Mouse (Mus musculus) midbrain, postnatal 0 days (tissue): ENCODE data around the gene Inpp4b. TPM values are rescaled to one million over a fixed set of nuclear protein-coding genes. Genes with fewer than 3 reads are reported as not detected.

ENCODE experiments used
- ATAC-seq: fragments of 200-750 bp; cut with Nextera tagmentation; 2 replicates; pipeline ENCODE4 v1.8.0; 2017; ENCODE audit warnings: moderate number of reproducible peaks, mild to moderate bottlenecking, moderate TSS enrichment, moderate library complexity; ENCODE audit not compliant: low FRiP score
- DNase-seq: peaks from one replicate; pipeline ENCODE4 v3.0.0-alpha.2; 2015; ENCODE audit warnings: low spot score
- H3K27ac ChIP-seq: fragments of 300-500 bp; sonication (generic); 2 replicates; pipeline ENCODE4 v1.5.1; 2014; ENCODE audit warnings: low read depth, mild to moderate bottlenecking, low read length, mixed read lengths
- H3K27me3 ChIP-seq: fragments of 300-500 bp; sonication (generic); 2 replicates; pipeline ENCODE4 v1.6.1; 2014; ENCODE audit warnings: low read length, control low read depth, mixed read lengths; ENCODE audit not compliant: insufficient read depth
- H3K36me3 ChIP-seq: fragments of 300-500 bp; sonication (generic); 2 replicates; pipeline ENCODE4 v1.6.1; 2014; ENCODE audit warnings: low read length, control low read depth, mixed read lengths; ENCODE audit not compliant: insufficient read depth
- H3K4me1 ChIP-seq: fragments of 300-500 bp; sonication (generic); 2 replicates; pipeline ENCODE4 v1.6.1; 2014; ENCODE audit warnings: mild to moderate bottlenecking, control low read depth, antibody characterized with exemption, low read length, mixed read lengths; ENCODE audit not compliant: insufficient read depth
- H3K4me2 ChIP-seq: fragments of 300-500 bp; sonication (generic); 2 replicates; pipeline ENCODE4 v1.6.1; 2014; ENCODE audit warnings: low read depth, mild to moderate bottlenecking, low read length, mixed read lengths; ENCODE audit not compliant: poor library complexity, severe bottlenecking
- H3K4me3 ChIP-seq: fragments of 300-500 bp; sonication (generic); 2 replicates; pipeline ENCODE4 v1.5.1; 2014; ENCODE audit warnings: low read depth, mild to moderate bottlenecking, low read length, moderate library complexity
- H3K9ac ChIP-seq: fragments of 300-500 bp; sonication (generic); replicated peaks from 2 replicates; pipeline ENCODE4 v1.6.1; 2014; ENCODE audit warnings: mild to moderate bottlenecking, low read length, moderate library complexity, mixed read lengths; ENCODE audit not compliant: poor library complexity, severe bottlenecking
- H3K9me3 ChIP-seq: fragments of 300-500 bp; sonication (generic); 2 replicates; pipeline ENCODE4 v1.6.1; 2016; ENCODE audit warnings: low read length, control low read depth
- CTCF ChIP-seq: IDR thresholded peaks from 2 replicates; pipeline ENCODE4 v1.5.1; 2016; ENCODE audit warnings: antibody characterized with exemption, mild to moderate bottlenecking
- WGBS: fragments of 180-500 bp; shearing (Covaris S2); extraction: QIAGEN DNeasy Blood & Tissue Kit; methylation state at CpG from one replicate; pipeline ENCODE4 v1.1.7; 2014; 5-methylcytosine and 5-hydroxymethylcytosine counted together
- polyA plus RNA-seq: library from polyadenylated mRNA; unstranded; fragments of >200 nt; fragmentation: Nextera tagmentation; extraction: Ambion mirVana; gene quantifications from 2 replicates; pipeline ENCODE4 v1.2.1, GENCODE M21; 2015
- total RNA-seq: library from RNA; depleted of rRNA; stranded (reverse); fragments of >200 nt; gene quantifications from 2 replicates; pipeline ENCODE4 v1.2.3, GENCODE M21; 2014

Inpp4b gene
- total and polyA plus RNA-seq, 2 experiments from 2014 or later = 11.2 to 14.6 TPM

GRCm38 (mm10) chr8:81867020-81867419, 524.7 kb downstream of the Inpp4b start:
- Histone ChIP-seq H3K27me3 (no peaks in the 10 kb centered on the region), H3K4me2 (no peak overlapping the region), H3K36me3 (no peaks in the 10 kb centered on the region), H3K9ac (no peak overlapping the region), H3K27ac (no peak overlapping the region), H3K4me3 (no peak overlapping the region), H3K4me1 (no peaks in the 10 kb centered on the region), H3K9me3 (no peaks in the 10 kb centered on the region)
- 82% methylated on average over 3 of the region's 3 CpGs for WGBS
- no peak for TF ChIP-seq CTCF
- DNase-seq (no peak), ATAC-seq (no peak)

- no peak for TF ChIP-seq CTCF
- Histone ChIP-seq H3K36me3 (no peaks in the 10 kb centered on the region), H3K4me1 (no peaks in the 10 kb centered on the region), H3K4me3 (no peak overlapping the region), H3K27ac (no peak overlapping the region), H3K9ac (no peak overlapping the region), H3K4me2 (no peak overlapping the region), H3K9me3 (no peaks in the 10 kb centered on the region), H3K27me3 (no peaks in the 10 kb centered on the region)
- ATAC-seq (no peak), DNase-seq (no peak)
- whole genome bisulfite sequencing = 88% methylated on average over 2 of the region's 2 CpGs
These were observed 528.1 kb downstream of the Inpp4b start for GRCm38 (mm10) chr8:81870466-81870865.

GRCm38 (mm10) chr8:81880071-81880470, 537.7 kb downstream of the Inpp4b start:
- no peaks in the 10 kb centered on the region for H3K4me1 ChIP-seq
- ATAC-seq (no peak), DNase-seq (no peak)
- H3K9me3 ChIP-seq = no peaks in the 10 kb centered on the region
- no peak overlapping the region for H3K4me3 ChIP-seq
- H3K9ac ChIP-seq = no peak overlapping the region
- WGBS = 65% methylated on average over 3 of the region's 3 CpGs
- no peak overlapping the region for H3K27ac ChIP-seq
- no peak overlapping the region for H3K4me2 ChIP-seq
- H3K27me3 ChIP-seq = no peaks in the 10 kb centered on the region
- TF ChIP-seq CTCF = no peak
- no peaks in the 10 kb centered on the region for H3K36me3 ChIP-seq

- DNase-seq (peak; percentile 9), ATAC-seq (no peak)
- H3K4me3 ChIP-seq = no peak overlapping the region
- WGBS = 66% methylated on average over 5 of the region's 5 CpGs
- H3K9ac ChIP-seq = no peak overlapping the region
- H3K27ac ChIP-seq = no peak overlapping the region
- H3K36me3 ChIP-seq = no peaks in the 10 kb centered on the region
- TF ChIP-seq CTCF = no peak
- no peaks in the 10 kb centered on the region for H3K27me3 ChIP-seq
- H3K9me3 ChIP-seq = no peaks in the 10 kb centered on the region
- no peaks in the 10 kb centered on the region for H3K4me1 ChIP-seq
- no peak overlapping the region for H3K4me2 ChIP-seq
These were observed 541.8 kb downstream of the Inpp4b start for GRCm38 (mm10) chr8:81884195-81884594.

GRCm38 (mm10) chr8:81888843-81889242, 546.5 kb downstream of the Inpp4b start:
- no peak for DNase-seq
- Histone ChIP-seq H3K4me2 (no peak overlapping the region), H3K4me1 (no peaks in the 10 kb centered on the region), H3K9me3 (no peaks in the 10 kb centered on the region), H3K27ac (no peak overlapping the region), H3K4me3 (no peak overlapping the region), H3K27me3 (no peaks in the 10 kb centered on the region), H3K36me3 (no peaks in the 10 kb centered on the region), H3K9ac (no peak overlapping the region)
- TF ChIP-seq CTCF = no peak
- no peak for ATAC-seq

- Histone ChIP-seq H3K4me2 (no peak overlapping the region), H3K27ac (no peak overlapping the region), H3K4me3 (no peak overlapping the region), H3K36me3 (no peaks in the 10 kb centered on the region), H3K27me3 (no peaks in the 10 kb centered on the region), H3K9ac (no peak overlapping the region), H3K4me1 (no peaks in the 10 kb centered on the region), H3K9me3 (no peaks in the 10 kb centered on the region)
- ATAC-seq (no peak), DNase-seq (no peak)
- TF ChIP-seq CTCF = no peak
- WGBS = 86% methylated on average over 1 of the region's 1 CpGs
These were observed 550.9 kb downstream of the Inpp4b start for GRCm38 (mm10) chr8:81893292-81893691.
